Mouse (Mus musculus) testis, adult 2 months (tissue): ENCODE results near the gene 4930402F06Rik.

Experiments used
- CTCF ChIP-seq: fragments of 200-500 bp; IDR thresholded peaks from 2 replicates; pipeline ENCODE4 v1.5.1; 2012; ENCODE audit warnings: low read depth, mild to moderate bottlenecking, inconsistent platforms, low read length, moderate library complexity; ENCODE audit not compliant: control insufficient read depth, insufficient read depth, insufficient replicate concordance
- POLR2A ChIP-seq: fragments of 200-500 bp; IDR thresholded peaks from 2 replicates; pipeline ENCODE4 v1.6.1; 2012; ENCODE audit warnings: low read depth, mild to moderate bottlenecking, inconsistent platforms, low read length, moderate library complexity; ENCODE audit not compliant: control insufficient read depth

- TF ChIP-seq POLR2A = no peak
- no peak for TF ChIP-seq CTCF
Measured at GRCm38 (mm10) chr2:35423711-35424339, 26.9 kb upstream of the 4930402F06Rik start.
